Mouse (Mus musculus) embryonic facial prominence, embryonic 11.5 days (tissue): ENCODE results near the gene Nog. TPM values are rescaled to one million over a fixed set of nuclear protein-coding genes. Genes with fewer than 3 reads are reported as not detected.
A peak's percentile ranks its signal among the peaks of the same experiment; 100 is the strongest.

ENCODE experiments used
- ATAC-seq: fragments of 200-750 bp; cut with Nextera tagmentation; replicated peaks from 2 replicates; pipeline ENCODE4 v1.8.0; 2017; ENCODE audit warnings: low read depth; ENCODE audit not compliant: insufficient number of reproducible peaks, low FRiP score, low TSS enrichment
- DNase-seq: peaks from one replicate; pipeline ENCODE4 v3.0.0-alpha.2; 2015; ENCODE audit warnings: low spot score
- H3K27ac ChIP-seq: fragments of 300-500 bp; sonication (generic); replicated peaks from 2 replicates; pipeline ENCODE4 v1.5.1; 2014; ENCODE audit warnings: mild to moderate bottlenecking, low read depth, low read length, control low read depth
- H3K27me3 ChIP-seq: fragments of 300-500 bp; sonication (generic); 2 replicates; pipeline ENCODE4 v1.6.1; 2014; ENCODE audit warnings: mild to moderate bottlenecking, low read length, moderate library complexity, mixed read lengths; ENCODE audit not compliant: control insufficient read depth, insufficient read depth
- H3K36me3 ChIP-seq: fragments of 300-500 bp; sonication (generic); replicated peaks from 2 replicates; pipeline ENCODE4 v1.6.1; 2014; ENCODE audit warnings: low read depth, mild to moderate bottlenecking, low read length, moderate library complexity, mixed read lengths; ENCODE audit not compliant: control insufficient read depth, insufficient read depth
- H3K4me1 ChIP-seq: fragments of 300-500 bp; sonication (generic); 2 replicates; pipeline ENCODE4 v1.6.1; 2014; ENCODE audit warnings: low read length, mixed read lengths; ENCODE audit not compliant: control insufficient read depth, insufficient read depth
- H3K4me2 ChIP-seq: fragments of 300-500 bp; sonication (generic); 2 replicates; pipeline ENCODE4 v1.6.1; 2014; ENCODE audit warnings: low read depth, mild to moderate bottlenecking, control low read depth, low read length, moderate library complexity
- H3K4me3 ChIP-seq: fragments of 300-500 bp; sonication (generic); 2 replicates; pipeline ENCODE4 v1.5.1; 2014; ENCODE audit warnings: low read depth, low read length, control low read depth
- H3K9ac ChIP-seq: fragments of 300-500 bp; sonication (generic); replicated peaks from 2 replicates; pipeline ENCODE4 v1.6.1; 2014; ENCODE audit warnings: mild to moderate bottlenecking, control low read depth, low read length
- H3K9me3 ChIP-seq: fragments of 300-500 bp; sonication (generic); replicated peaks from 2 replicates; pipeline ENCODE4 v1.6.1; 2016; ENCODE audit warnings: mild to moderate bottlenecking, low read length, inconsistent platforms, mixed read lengths; ENCODE audit not compliant: control insufficient read depth
- WGBS: fragments of 180-500 bp; shearing (Covaris S2); extraction: QIAGEN DNeasy Blood & Tissue Kit; methylation state at CpG from one replicate; pipeline ENCODE4 v1.1.7; 2014; 5-methylcytosine and 5-hydroxymethylcytosine counted together
- polyA plus RNA-seq: library from polyadenylated mRNA; unstranded; fragments of >200 nt; fragmentation: Nextera tagmentation; extraction: Ambion mirVana; gene quantifications from 2 replicates; pipeline ENCODE4 v1.2.1, GENCODE M21; 2014

Gene Nog
- polyA plus RNA-seq, 1 experiment from 2014 or later = 3.4 TPM

DNA sequence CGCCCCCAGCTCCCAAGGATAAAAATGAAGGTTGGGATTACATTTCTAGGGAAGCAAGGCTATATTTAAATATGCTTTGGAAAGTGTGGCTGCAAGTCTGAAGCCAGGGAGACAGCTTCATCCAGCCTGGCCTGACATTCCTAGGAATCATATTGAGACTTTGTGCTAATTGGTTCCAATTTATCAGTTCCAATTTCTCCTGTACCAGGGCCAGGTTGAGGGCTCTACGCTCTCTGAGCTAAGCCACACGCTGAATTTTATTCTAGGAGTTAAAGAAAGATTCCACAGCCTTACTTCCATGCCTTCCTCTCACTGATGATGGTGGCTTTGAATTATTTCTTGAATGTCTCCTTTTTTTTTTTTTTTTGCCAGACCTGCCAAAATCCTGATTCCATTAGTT, 15.6 kb upstream of the Nog start:
- no peak overlapping the region for H3K4me2 ChIP-seq
- DNase-seq (no peak), ATAC-seq (no peak)
- H3K27me3 ChIP-seq = no peaks in the 10 kb centered on the region
- no peaks in the 10 kb centered on the region for H3K9me3 ChIP-seq
- no peak overlapping the region for H3K27ac ChIP-seq
- no peaks in the 10 kb centered on the region; the same call in 1 of the 2 replicates for H3K4me1 ChIP-seq
- H3K36me3 ChIP-seq = no peaks in the 10 kb centered on the region
- 71% methylated on average over 3 of the region's 3 CpGs for WGBS
- H3K4me3 ChIP-seq = no peak overlapping the region
- no peak overlapping the region for H3K9ac ChIP-seq

DNA sequence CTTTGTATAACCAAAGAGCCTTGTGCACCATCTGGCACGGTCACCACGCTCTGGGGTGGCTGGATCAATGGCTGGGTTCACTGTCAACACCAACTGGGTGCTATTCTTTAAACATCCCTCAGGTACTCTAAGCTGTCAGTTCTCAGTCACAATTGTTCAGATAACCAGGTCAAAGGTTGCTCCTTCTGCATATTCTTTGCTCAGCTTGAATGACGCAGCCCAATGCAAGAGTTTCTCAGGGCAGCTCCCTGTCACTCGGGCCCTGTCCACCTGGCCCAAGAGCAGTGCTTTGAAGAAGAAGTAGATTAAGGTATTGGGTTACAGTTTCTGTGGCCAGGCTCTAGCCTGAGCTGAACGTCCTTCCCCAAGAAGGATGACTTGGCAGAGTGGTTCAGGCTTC, 12.2 kb upstream of the Nog start:
- no peaks in the 10 kb centered on the region for H3K9me3 ChIP-seq
- 45% methylated on average over 5 of the region's 5 CpGs for WGBS
- H3K4me1 ChIP-seq = no peaks in the 10 kb centered on the region; the same call in 1 of the 2 replicates
- no peak for ATAC-seq
- no peak overlapping the region for H3K27ac ChIP-seq
- H3K9ac ChIP-seq = no peak overlapping the region
- no peak overlapping the region for H3K4me3 ChIP-seq
- no peaks in the 10 kb centered on the region for H3K27me3 ChIP-seq
- no peak overlapping the region for H3K4me2 ChIP-seq
- no peaks in the 10 kb centered on the region for H3K36me3 ChIP-seq
- DNase-seq = no peak

DNA sequence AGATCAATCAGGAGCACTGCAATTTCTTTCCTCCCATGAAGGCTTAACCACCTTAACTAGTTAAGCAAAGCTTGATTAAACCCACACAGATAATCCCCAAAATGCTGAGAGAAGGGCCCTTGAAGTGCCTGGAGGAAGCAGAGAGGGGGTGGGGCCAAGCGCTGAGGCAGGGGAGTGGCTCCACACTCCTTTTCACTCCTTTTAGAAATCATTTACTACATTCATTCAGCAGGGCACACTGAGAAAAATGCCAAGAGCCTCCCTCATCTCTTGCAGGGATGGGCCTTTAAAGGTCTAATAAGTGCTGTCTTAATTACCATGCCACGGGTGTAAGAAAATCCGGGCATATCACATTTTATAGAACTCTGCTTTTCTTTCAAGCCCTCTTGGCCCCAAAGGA, 10.2 kb upstream of the Nog start:
- Histone ChIP-seq H3K9me3 (no peaks in the 10 kb centered on the region), H3K9ac (no peak overlapping the region), H3K36me3 (no peaks in the 10 kb centered on the region), H3K4me2 (no peak overlapping the region), H3K27ac (no peak overlapping the region), H3K27me3 (no peaks in the 10 kb centered on the region), H3K4me3 (no peak overlapping the region), H3K4me1 (no peaks in the 10 kb centered on the region; the same call in 1 of the 2 replicates)
- ATAC-seq (no peak), DNase-seq (no peak)
- WGBS = 29% methylated on average over 3 of the region's 3 CpGs

DNA sequence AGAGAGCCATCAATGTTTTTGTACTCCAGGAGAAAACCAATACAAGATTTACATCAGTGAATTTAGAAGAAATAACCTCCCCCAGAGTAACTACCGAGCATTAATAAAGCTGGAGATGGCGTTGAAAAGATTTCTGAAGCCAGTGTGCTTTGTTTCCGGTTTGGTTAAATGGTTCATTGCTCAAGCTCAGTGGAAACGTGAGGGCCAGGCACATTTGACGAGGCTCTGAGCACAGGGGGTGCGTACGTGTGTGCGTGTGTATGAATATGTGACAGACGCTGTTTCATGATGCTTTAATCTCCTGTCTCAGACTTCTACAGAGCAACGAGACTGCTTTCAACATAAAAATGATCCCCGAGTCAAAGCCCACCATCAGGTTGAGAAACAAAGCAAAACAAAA, 8.1 kb upstream of the Nog start:
- ATAC-seq = no peak
- WGBS = 72% methylated on average over 11 of the region's 11 CpGs
- no peak for DNase-seq

DNA sequence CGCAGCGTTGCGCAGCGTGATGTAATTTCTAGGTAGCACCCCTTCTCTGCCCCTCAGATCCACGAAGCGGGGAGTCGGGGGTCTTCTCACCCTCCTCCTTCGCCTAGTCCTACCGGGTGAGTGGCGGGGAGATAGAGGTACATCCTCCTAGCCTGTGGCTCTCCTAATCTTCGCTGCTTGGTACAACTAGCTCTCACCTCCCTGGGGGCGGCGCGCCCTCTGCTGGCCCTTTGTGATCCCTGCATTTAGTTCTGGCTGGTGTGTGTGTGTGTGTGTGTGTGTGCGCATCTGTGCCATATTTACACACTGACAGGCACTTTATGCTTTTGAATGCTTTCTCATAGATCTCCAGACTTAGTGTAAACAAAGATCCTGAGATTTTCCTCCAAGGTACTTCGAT, 1.3 kb upstream of the Nog start:
- 2% methylated on average over 16 of the region's 16 CpGs for WGBS
- Histone ChIP-seq H3K27ac (no peak overlapping the region), H3K36me3 (no peaks in the 10 kb centered on the region), H3K27me3 (peaks cover 8% of the 10 kb centered on the region), H3K9me3 (0 out of 2 replicates have a peak, but pooled peaks cover 3% of the 10 kb centered on the region), H3K4me1 (no peaks in the 10 kb centered on the region), H3K4me3 (peak overlapping the region; percentile 63), H3K9ac (no peak overlapping the region; the same call in 1 of the 2 replicates), H3K4me2 (peak overlapping the region; percentile 96)
- peak; percentile 92 for DNase-seq
- ATAC-seq = peak; percentile 40; the same call in 1 of the 2 replicates

More for the DNA sequence above, 8.1 kb upstream of the Nog start:
- H3K9me3 ChIP-seq = 0 out of 2 replicates have a peak, but pooled peaks cover 3% of the 10 kb centered on the region
- H3K4me2 ChIP-seq = no peak overlapping the region
- H3K4me1 ChIP-seq = no peaks in the 10 kb centered on the region; the same call in 1 of the 2 replicates
- no peaks in the 10 kb centered on the region for H3K36me3 ChIP-seq
- no peak overlapping the region for H3K9ac ChIP-seq
- no peak overlapping the region for H3K4me3 ChIP-seq
- H3K27me3 ChIP-seq = no peaks in the 10 kb centered on the region
- no peak overlapping the region for H3K27ac ChIP-seq

DNA sequence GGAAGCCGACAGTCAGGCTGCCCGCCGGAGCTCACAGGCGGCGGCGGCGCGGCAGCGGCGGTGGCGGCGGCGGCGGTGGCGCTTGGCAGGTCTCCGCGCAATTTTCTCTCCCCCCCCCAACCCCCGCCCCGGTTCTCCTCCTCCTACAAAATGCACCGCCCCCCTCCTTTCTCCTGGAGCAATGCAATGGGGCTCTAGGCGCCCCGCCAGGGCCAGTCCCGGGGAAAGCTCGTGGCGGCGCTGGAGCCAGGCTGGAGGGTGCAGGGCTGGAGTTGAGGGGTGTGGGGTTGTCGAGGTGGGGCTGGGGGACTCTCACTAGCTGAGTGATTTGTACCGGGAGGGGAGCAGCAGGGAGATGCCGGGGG, 666 bp upstream of the Nog start:
- DNase-seq = peak; percentile 67
- Histone ChIP-seq H3K4me1 (no peaks in the 10 kb centered on the region), H3K27me3 (peaks cover 8% of the 10 kb centered on the region), H3K27ac (no peak overlapping the region), H3K4me2 (peak overlapping the region; percentile 96), H3K9me3 (0 out of 2 replicates have a peak, but pooled peaks cover 3% of the 10 kb centered on the region), H3K4me3 (peak overlapping the region; percentile 63), H3K36me3 (no peaks in the 10 kb centered on the region), H3K9ac (peak overlapping the region; percentile 71)
- ATAC-seq = peak; percentile 53; the same call in 1 of the 2 replicates
- WGBS = under 1% methylated on average over 21 of the region's 29 CpGs

- peak overlapping the region; percentile 63 for H3K4me3 ChIP-seq
- H3K36me3 ChIP-seq = no peaks in the 10 kb centered on the region
- under 1% methylated on average over 47 of the region's 53 CpGs for WGBS
- peak overlapping the region; percentile 96 for H3K4me2 ChIP-seq
- DNase-seq = peak; percentile 47
- ATAC-seq = no peak
- H3K27me3 ChIP-seq = peaks cover 8% of the 10 kb centered on the region
- peak overlapping the region; percentile 52 for H3K27ac ChIP-seq
- 0 out of 2 replicates have a peak, but pooled peaks cover 3% of the 10 kb centered on the region for H3K9me3 ChIP-seq
- H3K4me1 ChIP-seq = no peaks in the 10 kb centered on the region; the same call in 1 of the 2 replicates
- H3K9ac ChIP-seq = peak overlapping the region; percentile 71
Measured at GRCm38 (mm10) chr11:89301331-89302055, 639 bp downstream of the Nog start.
